Mouse (Mus musculus) brain, embryonic 14.5 days (tissue): ENCODE measurements around the gene Gm9945.

ENCODE experiments used
- CTCF ChIP-seq: fragments of 200-500 bp; IDR thresholded peaks from 2 replicates; pipeline ENCODE4 v1.5.1; 2012; ENCODE audit warnings: inconsistent platforms, mild to moderate bottlenecking, moderate library complexity, borderline replicate concordance; ENCODE audit not compliant: insufficient read depth, insufficient read length; ENCODE audit errors: extremely low read depth
- POLR2A ChIP-seq: fragments of 200-500 bp; IDR thresholded peaks from 2 replicates; pipeline ENCODE4 v1.6.1; 2012; ENCODE audit warnings: mild to moderate bottlenecking, inconsistent platforms, borderline replicate concordance; ENCODE audit not compliant: poor library complexity, insufficient read depth, insufficient read length, severe bottlenecking; ENCODE audit errors: extremely low read depth

GRCm38 (mm10) chr11:53435504-53435903, 44.5 kb upstream of the Gm9945 start:
- TF ChIP-seq CTCF (no peak), POLR2A (no peak)
